Mouse (Mus musculus): ENCODE results near the gene Spint2. TPM values are rescaled to one million over a fixed set of nuclear protein-coding genes. Genes with fewer than 3 reads are reported as not detected.
"Not testable (repeated sequence)": the region's sequence is repeated elsewhere in the genome, so short reads cannot be mapped to it uniquely, and the experiment has no call there.

Gene Spint2
- polyA plus RNA-seq, 1 experiment, result 146 TPM

DNA sequence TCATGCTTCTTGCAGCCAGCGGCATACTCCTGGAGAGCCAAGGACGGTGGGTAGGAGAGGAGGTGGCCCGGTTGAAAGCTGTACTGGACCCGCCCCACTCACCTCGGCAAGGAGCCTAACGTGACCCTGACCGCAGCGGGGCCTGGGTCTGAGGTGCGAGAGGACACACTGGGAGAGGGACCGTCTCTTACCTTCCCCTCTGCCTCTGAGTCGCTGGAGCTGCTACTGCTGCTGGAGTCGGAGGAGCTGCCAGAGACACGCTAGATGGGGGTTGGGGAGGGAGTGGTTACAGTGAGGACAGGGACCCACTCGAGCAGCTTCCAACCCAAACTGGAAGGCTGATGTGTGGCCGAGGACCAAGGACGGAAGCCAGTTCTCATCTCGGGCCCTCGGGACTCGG is 34.0 kb downstream of the Spint2 start:
- Histone ChIP-seq H3K27me3 (ENCODE audit: control insufficient read depth, insufficient read depth, low read length) (no peaks in the 10 kb centered on the region), H3K27ac (ENCODE audit: control insufficient read depth, insufficient read depth, low read depth, low read length) (no peak overlapping the region), H3K4me3 (ENCODE audit: control insufficient read depth, low read depth, low read length) (peak overlapping the region; percentile 69), H3K4me1 (ENCODE audit: control insufficient read depth, insufficient read depth, low read length) (peaks cover 16% of the 10 kb centered on the region), H3K36me3 (ENCODE audit: control insufficient read depth, insufficient read depth, low read length) (no peaks in the 10 kb centered on the region)
- TF ChIP-seq POLR2A (IDR thresholded peaks at IDR 0.05; ENCODE audit: control insufficient read depth, low read depth, low read length) (no peak), CTCF (IDR thresholded peaks at IDR 0.05; ENCODE audit: control insufficient read depth, insufficient read depth, insufficient replicate concordance, low read depth, low read length) (no peak)

DNA sequence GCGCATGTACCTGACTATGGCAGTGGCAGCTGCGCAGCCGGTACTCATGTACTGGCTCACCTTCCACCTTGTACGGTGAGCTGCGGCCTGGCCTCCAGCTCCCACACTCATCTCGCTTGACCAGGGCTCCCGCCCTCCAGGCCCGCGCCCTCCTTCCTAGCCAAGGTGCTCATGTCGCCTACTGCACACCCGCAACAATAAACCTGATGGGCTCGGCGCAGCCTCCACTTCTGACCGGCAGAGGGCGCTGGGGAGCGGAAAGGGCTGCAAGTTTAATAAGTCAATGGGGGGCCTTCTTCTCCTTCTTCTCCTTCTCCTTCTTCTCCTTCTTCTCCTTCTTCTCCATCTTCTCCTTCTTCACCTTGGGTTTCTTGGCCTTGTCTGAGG is 34.4 kb downstream of the Spint2 start:
- Histone ChIP-seq H3K27ac (ENCODE audit: control insufficient read depth, insufficient read depth, low read depth, low read length) (no peak overlapping the region), H3K27me3 (ENCODE audit: control insufficient read depth, insufficient read depth, low read length) (no peaks in the 10 kb centered on the region), H3K4me3 (ENCODE audit: control insufficient read depth, low read depth, low read length) (peak overlapping the region; percentile 69), H3K4me1 (ENCODE audit: control insufficient read depth, insufficient read depth, low read length) (peaks cover 16% of the 10 kb centered on the region), H3K36me3 (ENCODE audit: control insufficient read depth, insufficient read depth, low read length) (no peaks in the 10 kb centered on the region)
- TF ChIP-seq CTCF (IDR thresholded peaks at IDR 0.05; ENCODE audit: control insufficient read depth, insufficient read depth, insufficient replicate concordance, low read depth, low read length) (peak; percentile 84), POLR2A (IDR thresholded peaks at IDR 0.05; ENCODE audit: control insufficient read depth, low read depth, low read length) (no peak)

DNA sequence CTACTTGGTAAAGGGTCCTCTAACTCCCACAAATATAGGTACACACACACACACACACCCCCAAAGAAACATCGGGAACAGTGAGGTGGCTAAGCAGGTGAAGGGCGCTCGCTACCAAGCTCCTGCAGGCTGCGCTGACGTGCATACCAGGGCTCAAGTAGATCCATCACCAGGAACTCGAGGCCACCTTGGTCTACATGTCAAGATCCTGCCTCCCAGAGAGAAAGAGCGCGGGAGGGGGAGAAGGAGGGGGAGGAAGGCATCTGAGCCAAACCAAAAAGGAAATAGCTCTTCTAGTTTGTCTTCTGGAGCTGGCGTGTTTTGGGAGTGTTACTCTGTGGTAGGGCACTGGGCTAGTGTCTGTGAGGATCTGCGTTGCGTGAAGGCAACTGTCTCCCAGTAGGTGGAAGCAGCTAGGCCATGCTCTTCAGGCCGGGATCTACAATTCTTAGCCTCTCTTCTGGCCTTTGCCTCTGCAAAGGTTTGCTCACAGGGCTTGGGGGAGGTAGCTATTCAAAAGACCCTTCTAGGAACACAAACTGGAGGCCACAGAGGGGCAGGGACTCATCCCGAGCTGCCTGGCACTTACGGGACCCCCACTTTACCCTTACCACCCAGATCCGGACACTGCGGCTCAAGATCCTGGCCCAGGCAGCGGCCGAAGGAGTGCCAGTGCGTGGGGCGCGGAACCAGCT is 34.9 kb downstream of the Spint2 start:
- H3K4me1 ChIP-seq (ENCODE audit: control insufficient read depth, insufficient read depth, low read length), result peaks cover 16% of the 10 kb centered on the region
- H3K27me3 ChIP-seq (ENCODE audit: control insufficient read depth, insufficient read depth, low read length), result no peaks in the 10 kb centered on the region
- H3K27ac ChIP-seq (ENCODE audit: control insufficient read depth, insufficient read depth, low read depth, low read length), result no peak overlapping the region
- H3K4me3 ChIP-seq (ENCODE audit: control insufficient read depth, low read depth, low read length), result no peak overlapping the region
- H3K36me3 ChIP-seq (ENCODE audit: control insufficient read depth, insufficient read depth, low read length), result no peaks in the 10 kb centered on the region
- TF ChIP-seq POLR2A (IDR thresholded peaks at IDR 0.05; ENCODE audit: control insufficient read depth, low read depth, low read length) (no peak), CTCF (IDR thresholded peaks at IDR 0.05; ENCODE audit: control insufficient read depth, insufficient read depth, insufficient replicate concordance, low read depth, low read length) (no peak)

DNA sequence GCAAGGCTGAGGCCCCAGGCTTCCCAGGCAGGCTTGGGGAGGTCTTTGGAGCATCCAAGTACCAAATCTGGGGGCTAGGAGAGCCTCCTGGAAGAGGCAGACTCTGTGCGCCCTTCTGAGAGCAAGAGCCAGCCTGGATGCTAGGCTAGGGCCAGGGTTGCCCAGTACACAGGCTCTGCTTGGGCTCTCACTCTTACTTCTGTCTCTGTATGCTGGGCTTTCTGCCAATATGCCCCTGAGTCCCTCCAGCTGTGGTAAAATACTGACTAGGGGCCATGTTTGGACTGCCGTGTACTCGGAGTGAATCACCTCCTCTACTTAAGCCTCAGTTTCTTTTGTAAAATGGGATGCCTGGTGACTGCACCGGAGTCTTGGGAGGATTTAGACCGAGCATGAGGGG is 35.7 kb downstream of the Spint2 start:
- peaks cover 16% of the 10 kb centered on the region for H3K4me1 ChIP-seq (ENCODE audit: control insufficient read depth, insufficient read depth, low read length)
- H3K36me3 ChIP-seq (ENCODE audit: control insufficient read depth, insufficient read depth, low read length), result no peaks in the 10 kb centered on the region
- H3K4me3 ChIP-seq (ENCODE audit: control insufficient read depth, low read depth, low read length), result no peak overlapping the region
- TF ChIP-seq POLR2A (IDR thresholded peaks at IDR 0.05; ENCODE audit: control insufficient read depth, low read depth, low read length) (no peak), CTCF (IDR thresholded peaks at IDR 0.05; ENCODE audit: control insufficient read depth, insufficient read depth, insufficient replicate concordance, low read depth, low read length) (no peak)
- no peak overlapping the region for H3K27ac ChIP-seq (ENCODE audit: control insufficient read depth, insufficient read depth, low read depth, low read length)
- H3K27me3 ChIP-seq (ENCODE audit: control insufficient read depth, insufficient read depth, low read length), result no peaks in the 10 kb centered on the region

DNA sequence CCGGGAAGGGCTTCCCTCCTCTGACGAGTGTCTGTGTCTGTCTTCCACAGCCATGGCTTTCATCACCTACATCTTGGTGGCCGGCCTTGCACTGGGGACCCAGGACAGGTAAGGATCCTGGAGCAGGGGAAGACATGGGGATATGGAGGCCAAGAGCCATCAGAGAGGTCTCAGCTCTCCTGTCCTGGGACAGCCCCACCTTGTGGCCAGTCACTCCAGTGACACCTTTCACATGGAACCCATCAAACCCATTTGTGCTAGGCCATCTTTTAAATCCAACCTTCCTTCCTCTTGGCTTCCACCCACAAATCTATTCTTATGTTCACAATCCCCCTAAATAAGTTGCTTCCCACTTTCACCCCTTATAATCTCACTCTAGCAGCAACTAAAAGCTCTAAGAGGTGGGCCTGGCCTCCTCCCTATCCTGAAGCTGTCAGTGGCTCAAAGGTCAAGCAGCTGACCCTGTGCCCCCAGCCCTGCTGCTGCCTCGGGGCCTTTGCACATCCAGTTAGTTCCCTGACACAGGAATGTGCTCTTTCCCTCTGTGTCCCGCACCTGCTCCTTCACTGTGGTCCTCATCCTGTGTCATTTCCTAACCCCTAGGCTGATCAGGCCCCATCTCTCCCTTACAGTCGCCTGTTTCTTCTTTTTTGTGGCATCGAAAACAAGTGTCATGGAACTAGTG is 36.8 kb downstream of the Spint2 start:
- Histone ChIP-seq H3K4me1 (ENCODE audit: control insufficient read depth, insufficient read depth, low read length) (peaks cover 16% of the 10 kb centered on the region), H3K27ac (ENCODE audit: control insufficient read depth, insufficient read depth, low read depth, low read length) (no peak overlapping the region), H3K4me3 (ENCODE audit: control insufficient read depth, low read depth, low read length) (no peak overlapping the region), H3K36me3 (ENCODE audit: control insufficient read depth, insufficient read depth, low read length) (no peaks in the 10 kb centered on the region), H3K27me3 (ENCODE audit: control insufficient read depth, insufficient read depth, low read length) (no peaks in the 10 kb centered on the region)
- TF ChIP-seq CTCF (IDR thresholded peaks at IDR 0.05; ENCODE audit: control insufficient read depth, insufficient read depth, insufficient replicate concordance, low read depth, low read length), result peak; percentile 53; the same call in 1 of the 2 replicates
- no peak for TF ChIP-seq POLR2A (IDR thresholded peaks at IDR 0.05; ENCODE audit: control insufficient read depth, low read depth, low read length)

DNA sequence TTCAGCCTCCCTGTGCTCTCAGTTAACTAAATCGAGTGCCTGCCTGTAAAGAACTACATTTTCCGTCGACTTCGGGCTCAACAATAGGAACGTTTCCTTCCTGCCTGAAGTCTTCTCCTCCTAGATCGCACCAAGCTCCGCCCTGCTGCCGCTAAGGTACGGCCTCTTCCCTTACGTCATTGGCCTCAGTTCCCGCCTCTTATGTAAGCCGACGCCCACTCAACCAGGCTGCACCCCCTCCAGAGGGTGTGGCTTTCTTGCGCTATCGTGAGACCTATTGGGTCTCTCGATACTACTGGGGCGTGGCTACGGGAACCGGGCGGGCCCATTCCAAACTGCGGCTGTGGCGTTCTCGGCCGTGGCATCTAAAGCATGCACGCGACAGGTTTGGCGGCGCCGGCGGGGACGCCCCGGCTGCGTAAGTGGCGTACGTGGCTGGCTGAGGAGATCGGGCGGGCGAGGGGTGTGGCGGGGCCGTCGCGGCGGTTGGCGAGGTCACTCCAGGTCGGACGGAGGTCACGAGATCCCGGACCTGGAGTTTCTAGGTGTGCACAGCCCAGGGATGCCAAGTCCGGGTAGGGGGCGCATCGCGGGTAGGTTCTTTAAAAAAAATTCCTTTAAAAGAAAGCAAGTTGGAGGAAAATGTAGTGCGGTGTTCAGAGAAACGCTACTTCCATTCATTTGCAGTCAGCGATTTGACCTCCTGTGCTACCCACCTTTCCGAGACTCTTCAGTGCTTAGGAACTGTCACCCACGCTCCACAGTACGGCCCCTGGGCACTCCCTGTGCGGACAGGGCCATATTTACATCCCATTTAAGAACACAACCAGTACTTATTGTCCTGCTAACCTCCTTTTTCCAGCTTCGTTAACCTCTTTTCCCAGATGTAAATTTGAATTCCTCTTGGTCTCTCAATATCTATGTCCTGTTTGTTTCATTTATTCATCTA is 43.4 kb downstream of the Spint2 start, which contains the start of gene Yif1b:
Yif1b (plus strand) TSS at position 311 of the 949 bp plus-strand sequence.
- Histone ChIP-seq H3K27me3 (ENCODE audit: control insufficient read depth, insufficient read depth, low read length) (no peaks in the 10 kb centered on the region), H3K27ac (ENCODE audit: control insufficient read depth, insufficient read depth, low read depth, low read length) (peak within 1 kb of the TSS; percentile 81), H3K4me3 (ENCODE audit: control insufficient read depth, low read depth, low read length) (peak within 1 kb of the TSS; percentile 97), H3K4me1 (ENCODE audit: control insufficient read depth, insufficient read depth, low read length) (peaks cover 6% of the 10 kb centered on the region), H3K36me3 (ENCODE audit: control insufficient read depth, insufficient read depth, low read length) (no peaks in the 10 kb centered on the region)
- TF ChIP-seq POLR2A (IDR thresholded peaks at IDR 0.05; ENCODE audit: control insufficient read depth, low read depth, low read length) (peak; percentile 77), CTCF (IDR thresholded peaks at IDR 0.05; ENCODE audit: control insufficient read depth, insufficient read depth, insufficient replicate concordance, low read depth, low read length) (0 out of 2 replicates have a peak, but pooled peaks have one; percentile 6)

DNA sequence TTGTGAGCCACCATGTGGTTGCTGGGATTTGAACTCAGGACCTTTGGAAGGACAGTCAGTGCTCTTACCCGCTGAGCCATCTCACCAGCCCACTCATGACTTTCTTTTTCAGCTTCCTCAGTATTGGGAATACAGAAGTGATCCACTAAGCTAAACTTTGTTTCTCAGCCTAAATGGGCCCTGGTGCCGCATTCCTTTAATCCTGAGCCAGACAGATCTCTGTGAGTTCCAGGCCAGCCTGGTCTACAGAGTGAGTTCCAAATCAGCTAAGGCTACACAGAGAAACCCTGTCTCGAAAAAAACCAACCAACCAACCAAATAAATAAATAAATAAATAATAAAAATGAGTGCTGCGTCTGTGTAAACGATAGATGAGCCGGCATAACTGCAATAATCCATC is 44.1 kb downstream of the Spint2 start:
- H3K27ac ChIP-seq (ENCODE audit: control insufficient read depth, insufficient read depth, low read depth, low read length), result peak overlapping the region; percentile 81

More for the DNA sequence above, 44.1 kb downstream of the Spint2 start:
- H3K36me3 ChIP-seq (ENCODE audit: control insufficient read depth, insufficient read depth, low read length); H3K27me3 ChIP-seq (ENCODE audit: control insufficient read depth, insufficient read depth, low read length); H3K4me1 ChIP-seq (ENCODE audit: control insufficient read depth, insufficient read depth, low read length): not testable (repeated sequence)
- peak overlapping the region; percentile 97 for H3K4me3 ChIP-seq (ENCODE audit: control insufficient read depth, low read depth, low read length)

Data from testis, adult 2 months (tissue).